Mouse (Mus musculus) urinary bladder, postnatal 4 days (tissue): ENCODE results near the gene Itgad.
A peak's percentile ranks its signal among the peaks of the same experiment; 100 is the strongest.
"Not testable (repeated sequence)": the region's sequence is repeated elsewhere in the genome, so short reads cannot be mapped to it uniquely, and the experiment has no call there.

ENCODE experiments used
- DNase-seq, 2 experiments: peaks; one replicate each; pipeline ENCODE4 v3.0.0; 2021 to 2022; ENCODE audit warnings: low spot score in 2 of 2

Gene Itgad

GRCm38 (mm10) chr7:128154076-128154475 is at the start of gene Itgad:
Gene Itgad (plus strand): TSS chr7:128154376.
- DNase-seq, result no peak

DNA sequence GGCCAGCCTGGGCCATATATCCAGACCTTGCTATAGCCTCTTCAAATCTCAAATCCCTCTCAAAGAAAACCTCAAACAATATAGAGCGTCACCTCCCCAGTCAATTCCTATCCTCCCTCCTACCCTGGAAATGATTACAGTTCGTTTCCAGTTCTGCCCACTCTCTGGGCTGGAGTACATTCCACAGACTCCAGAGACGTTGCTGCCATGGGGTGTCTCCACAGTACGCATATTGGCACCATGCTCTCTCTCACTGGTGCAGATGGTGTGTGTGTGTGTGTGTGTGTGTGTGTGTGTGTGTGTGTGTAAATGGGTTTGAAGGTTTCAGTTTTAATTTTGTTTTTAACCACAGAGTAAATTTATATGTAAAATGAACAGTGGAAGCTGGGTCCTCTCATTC is 48.9 kb upstream of the Itgad start:
- DNase-seq, result no peak

DNA sequence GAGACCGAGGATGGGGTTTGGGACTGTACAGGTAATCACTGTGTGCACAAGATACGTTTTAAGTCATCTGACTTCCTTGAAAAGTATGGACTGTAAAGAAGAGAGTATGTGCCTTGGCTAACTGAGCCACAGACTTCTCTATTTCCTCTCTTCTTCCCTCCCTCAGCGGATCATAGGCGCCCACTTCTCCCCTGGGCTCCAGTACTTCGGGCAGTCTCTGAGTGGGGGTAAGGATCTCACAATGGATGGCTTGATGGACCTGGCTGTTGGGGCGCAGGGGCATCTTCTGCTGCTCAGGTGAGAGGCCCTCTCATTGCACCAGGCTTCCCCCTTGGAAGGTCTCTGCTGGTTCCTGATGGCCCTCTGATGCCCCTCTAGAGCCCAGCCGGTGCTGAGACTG is 46.7 kb upstream of the Itgad start:
- DNase-seq, result no peak

- DNase-seq, result no peak
These were observed 43.9 kb upstream of the Itgad start for GRCm38 (mm10) chr7:128110314-128110713.

- DNase-seq, result no peak
These were observed 42.0 kb upstream of the Itgad start for GRCm38 (mm10) chr7:128112131-128112530.

- DNase-seq, result no peak
These were observed 39.6 kb upstream of the Itgad start for GRCm38 (mm10) chr7:128114371-128115105.

DNA sequence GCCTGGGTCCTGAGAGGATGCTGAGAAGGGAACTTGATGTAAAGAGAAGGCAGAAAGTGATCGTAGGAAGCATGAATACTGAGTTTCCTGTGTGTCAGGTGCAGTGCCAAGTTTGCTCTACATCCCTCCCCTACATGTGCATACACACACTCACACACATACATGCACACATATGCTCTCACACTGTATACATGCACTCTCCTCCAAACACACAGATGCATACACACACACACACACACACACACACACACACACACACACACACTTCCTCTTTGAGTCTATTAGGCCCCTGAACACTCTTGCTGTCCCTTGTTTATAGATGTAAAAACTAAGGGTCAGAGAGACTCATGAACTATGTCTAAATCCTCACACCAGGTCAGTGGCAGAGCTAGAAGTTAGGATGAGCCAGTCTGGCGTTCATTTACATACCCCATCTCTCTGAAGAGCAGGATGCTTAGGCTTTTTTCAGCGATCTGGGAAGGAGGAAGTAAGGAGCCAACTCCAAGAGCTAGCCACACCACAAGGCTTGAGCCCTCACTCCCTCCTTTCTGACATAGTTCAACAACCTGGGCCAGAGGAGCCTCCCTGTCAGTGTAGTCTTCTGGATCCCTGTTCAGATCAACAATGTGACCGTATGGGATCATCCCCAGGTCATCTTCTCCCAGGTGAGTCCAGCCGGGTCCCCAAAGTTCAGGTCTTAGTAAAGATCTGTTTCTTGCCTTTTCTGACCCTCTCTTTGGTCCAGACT is 38.8 kb upstream of the Itgad start:
- DNase-seq, result no peak

DNA sequence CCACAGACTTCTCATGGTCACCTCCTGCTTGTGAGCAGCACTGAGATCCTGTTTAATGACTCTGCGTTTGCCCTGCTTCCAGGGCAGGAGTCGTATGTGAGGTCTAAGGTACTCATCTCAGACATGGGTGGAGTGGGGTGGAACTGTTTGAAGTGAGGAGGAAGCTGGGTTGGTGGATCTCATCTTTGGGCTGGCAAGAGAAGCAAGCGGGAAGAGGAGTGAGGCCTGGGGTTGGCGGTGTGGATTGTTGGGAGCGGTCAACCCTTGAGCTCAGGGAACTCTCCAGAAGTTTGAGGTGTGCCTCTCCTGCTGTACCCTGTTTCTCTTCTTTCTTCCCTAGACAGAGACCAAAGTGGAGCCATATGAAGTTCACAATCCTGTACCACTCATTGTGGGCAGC is 37.8 kb upstream of the Itgad start:
- no peak for DNase-seq

DNA sequence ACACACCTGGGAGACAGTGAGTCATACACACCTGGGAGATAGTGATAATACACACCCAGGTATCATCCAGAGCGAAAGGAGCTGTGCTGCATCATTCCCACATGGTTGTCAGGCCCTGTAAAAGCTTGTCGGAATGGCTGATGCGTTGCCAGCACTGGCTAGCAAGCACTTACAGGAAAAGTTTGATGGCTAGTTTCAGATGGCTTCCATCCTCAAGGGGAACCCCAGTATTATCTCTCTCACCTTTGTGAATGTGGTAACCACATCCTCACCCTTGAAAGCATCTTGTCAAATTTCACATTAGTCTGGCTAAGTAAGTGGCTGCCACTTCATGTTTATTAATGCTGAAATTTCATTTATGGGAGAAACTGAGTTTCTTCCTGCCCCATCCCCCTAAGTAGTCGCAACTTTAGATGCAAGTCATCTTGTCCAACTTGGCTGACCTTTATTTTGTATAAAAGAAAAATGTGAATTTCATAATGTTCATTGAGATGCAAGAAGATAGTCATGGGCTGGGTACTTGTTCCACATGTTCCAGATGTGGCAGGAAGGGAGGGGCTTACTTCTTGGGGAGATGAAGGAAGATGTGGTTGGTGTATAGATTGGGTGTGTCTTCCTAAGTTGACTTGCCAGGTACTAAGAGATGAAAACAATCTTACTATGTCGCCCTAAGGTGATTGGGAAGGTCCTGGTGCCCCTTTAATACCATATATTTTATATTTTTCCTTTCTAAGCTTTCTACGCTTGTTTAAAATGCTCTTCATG is 34.3 kb upstream of the Itgad start:
- DNase-seq, result no peak

- no peak for DNase-seq
These were observed 25.1 kb upstream of the Itgad start, which contains the start of gene Itgax for GRCm38 (mm10) chr7:128128741-128129720. Gene Itgax (plus strand): TSS chr7:128129547.

DNA sequence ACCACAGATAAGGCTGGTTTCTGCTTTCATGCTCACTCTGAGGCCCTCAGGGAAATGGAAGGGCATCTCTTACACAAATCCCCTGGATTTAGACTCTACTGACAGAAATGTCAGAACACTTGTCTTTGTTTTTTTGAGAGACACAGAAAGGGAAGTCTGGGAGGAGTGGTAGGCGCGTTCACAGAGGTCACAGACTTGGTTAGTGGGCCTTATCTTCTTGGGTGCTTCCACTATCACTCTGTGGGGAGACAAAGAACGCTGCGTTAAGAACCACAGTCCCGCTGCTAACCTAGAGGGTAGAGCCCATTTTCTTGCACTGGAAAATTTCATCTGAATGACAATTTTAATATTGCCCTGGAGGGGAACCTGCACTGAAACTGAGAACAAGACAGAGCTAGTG is 22.0 kb upstream of the Itgad start:
- DNase-seq, result peak in 1 of 2 experiments; percentile 32

- DNase-seq, result peak in 1 of 2 experiments; percentile 19
These were observed 20.6 kb upstream of the Itgad start for GRCm38 (mm10) chr7:128133596-128133995.

- no peak for DNase-seq
These were observed 17.2 kb upstream of the Itgad start for GRCm38 (mm10) chr7:128136927-128137326.

DNA sequence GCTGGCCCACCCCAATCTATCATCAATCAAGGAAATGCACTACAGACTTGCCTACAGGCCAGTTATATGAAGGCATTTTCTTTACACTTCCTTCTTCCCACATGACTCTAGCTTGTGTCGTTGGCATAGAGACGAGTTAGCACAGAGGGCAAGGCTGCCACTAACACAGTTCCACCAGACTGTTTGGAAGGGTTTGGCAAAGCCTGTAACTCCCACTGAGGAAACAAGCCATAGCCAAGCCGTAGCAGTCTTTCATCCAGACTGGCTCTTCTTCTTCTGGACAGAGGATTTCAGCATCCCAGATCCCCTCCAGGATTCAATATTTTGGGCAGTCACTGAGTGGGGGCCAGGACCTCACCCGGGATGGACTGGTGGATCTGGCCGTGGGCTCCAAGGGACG is 14.6 kb upstream of the Itgad start:
- no peak for DNase-seq

DNA sequence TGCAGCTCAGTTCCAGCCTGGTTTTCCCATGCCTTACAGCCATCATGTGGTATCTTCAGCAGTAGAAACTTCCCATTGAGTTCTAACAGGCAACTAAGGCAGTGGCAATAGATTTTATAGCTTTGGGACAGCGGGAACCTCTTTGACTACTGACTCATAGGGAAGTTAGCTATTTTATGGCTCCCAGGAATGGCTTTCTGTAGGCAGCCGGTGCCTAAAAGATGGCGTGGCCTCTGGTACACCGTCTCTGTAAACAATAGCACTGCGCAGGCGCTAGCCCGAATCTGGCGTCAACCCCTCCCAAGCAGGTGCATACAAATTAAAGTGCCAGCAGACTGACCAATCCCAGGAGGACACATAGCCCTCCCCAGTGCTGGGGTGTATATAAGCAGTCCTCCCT is 3.2 kb upstream of the Itgad start:
- DNase-seq, result peak in 1 of 2 experiments; percentile 25

- DNase-seq, result no peak
These were observed 748 bp downstream of the Itgad start for GRCm38 (mm10) chr7:128154924-128155323.

GRCm38 (mm10) chr7:128158688-128159354 is 4.6 kb downstream of the Itgad start:
- not testable (repeated sequence) for DNase-seq

GRCm38 (mm10) chr7:128164001-128164400 is 9.8 kb downstream of the Itgad start:
- no peak for DNase-seq

DNA sequence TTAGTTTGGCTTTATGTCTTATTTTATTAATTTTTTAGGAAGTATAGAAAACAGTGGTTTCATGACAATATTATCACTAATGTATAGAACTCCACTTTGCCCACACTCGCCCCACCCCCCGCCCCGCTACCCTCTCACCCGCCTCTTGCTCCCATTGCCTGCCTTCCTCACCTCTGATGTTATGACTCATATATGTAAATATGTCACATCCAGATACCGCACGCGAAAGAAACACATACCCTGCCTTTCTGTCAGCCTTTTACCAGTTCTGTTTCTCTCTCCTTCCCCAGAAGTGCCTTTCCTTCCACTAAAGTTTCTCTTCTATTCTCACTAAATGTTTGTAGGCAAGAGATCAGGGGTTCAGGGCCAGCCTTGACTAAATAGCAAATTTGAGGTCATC is 12.2 kb downstream of the Itgad start:
- DNase-seq, result no peak

- DNase-seq, result no peak
These were observed 15.8 kb downstream of the Itgad start for GRCm38 (mm10) chr7:128169996-128170395.

DNA sequence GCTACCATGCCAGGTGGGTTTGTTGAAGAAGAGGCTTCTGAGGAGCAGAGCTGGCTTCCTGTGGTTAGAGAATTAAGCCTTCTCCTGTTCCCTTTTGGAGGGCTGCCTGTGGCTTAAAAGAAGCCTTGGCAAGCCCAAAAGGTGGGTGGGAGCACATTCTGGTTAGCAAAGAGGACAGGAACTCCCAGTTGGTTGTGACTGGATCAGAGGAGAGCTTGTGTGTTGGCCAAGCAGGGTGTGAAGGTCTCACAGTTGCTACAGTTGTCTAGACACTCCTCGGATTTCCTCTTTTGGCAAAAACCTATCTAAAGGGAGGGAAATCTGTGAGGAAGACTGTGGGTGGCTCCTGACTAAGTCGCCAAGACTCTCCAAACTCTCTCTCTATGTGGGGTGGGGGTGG is 24.2 kb downstream of the Itgad start:
- DNase-seq, result no peak
